Mouse (Mus musculus): Measurements from ENCODE around the gene Gm20441.

- TF ChIP-seq POLR2A (IDR thresholded peaks at IDR 0.05; ENCODE audit: extremely low read depth, insufficient read depth, low read length) (no peak), CTCF (IDR thresholded peaks at IDR 0.05; ENCODE audit: low read depth, low read length) (no peak)
These were observed 1.3 kb downstream of the Gm20441 start for GRCm38 (mm10) chr10:75779206-75780174.
